Mouse (Mus musculus): ENCODE measurements around the gene Dusp9. TPM values are rescaled to one million over a fixed set of nuclear protein-coding genes. Genes with fewer than 3 reads are reported as not detected.
A peak's percentile ranks its signal among the peaks of the same experiment; 100 is the strongest.

Dusp9 gene
- polyA plus RNA-seq, 1 experiment, result 2.9 TPM

DNA sequence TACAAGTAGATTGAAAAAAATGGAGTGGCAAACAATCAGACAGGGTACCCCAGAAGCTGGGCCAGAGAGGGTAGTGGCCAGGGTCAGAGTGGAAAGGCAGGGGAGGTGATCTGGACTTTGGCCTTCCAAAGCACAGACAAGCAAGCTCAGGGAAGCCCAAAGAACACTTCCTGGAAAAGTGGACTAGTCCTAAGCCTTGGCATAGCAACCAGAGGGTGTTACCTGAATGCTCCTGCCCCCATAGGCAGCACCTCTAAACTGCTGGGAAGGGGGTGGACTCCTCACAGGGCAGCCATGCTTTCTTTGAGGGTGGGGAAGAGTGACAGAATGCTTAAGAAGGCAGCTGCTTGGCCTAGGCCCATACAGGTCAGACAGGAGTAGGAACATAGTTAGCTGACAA is 45.8 kb downstream of the Dusp9 start:
- Histone ChIP-seq H3ac (ENCODE audit: control insufficient read depth, insufficient read length) (no peak overlapping the region), H3K36me3 (ENCODE audit: control insufficient read depth, insufficient read depth) (peaks cover 13% of the 10 kb centered on the region), H3K4me3 (no peak overlapping the region), H3K4me2 (ENCODE audit: low read depth) (no peak overlapping the region), H3K27me3 (ENCODE audit: control insufficient read depth, insufficient read depth, insufficient read length) (no peaks in the 10 kb centered on the region), H3K79me2 (ENCODE audit: control insufficient read depth, insufficient read depth) (no peaks in the 10 kb centered on the region)
- TF ChIP-seq POLR2AphosphoS2 (IDR thresholded peaks at IDR 0.05; ENCODE audit: insufficient read length, low read depth), result no peak
- TF ChIP-seq MYOD1 (IDR thresholded peaks at IDR 0.05; ENCODE audit: control insufficient read depth in 1 of 3, insufficient read length in 2 of 3, low read depth in 2 of 3), result peak in 1 of 3 experiments; percentile 19
- TF ChIP-seq TCF3 (IDR thresholded peaks at IDR 0.05; ENCODE audit: insufficient read length, low read depth), result no peak

DNA sequence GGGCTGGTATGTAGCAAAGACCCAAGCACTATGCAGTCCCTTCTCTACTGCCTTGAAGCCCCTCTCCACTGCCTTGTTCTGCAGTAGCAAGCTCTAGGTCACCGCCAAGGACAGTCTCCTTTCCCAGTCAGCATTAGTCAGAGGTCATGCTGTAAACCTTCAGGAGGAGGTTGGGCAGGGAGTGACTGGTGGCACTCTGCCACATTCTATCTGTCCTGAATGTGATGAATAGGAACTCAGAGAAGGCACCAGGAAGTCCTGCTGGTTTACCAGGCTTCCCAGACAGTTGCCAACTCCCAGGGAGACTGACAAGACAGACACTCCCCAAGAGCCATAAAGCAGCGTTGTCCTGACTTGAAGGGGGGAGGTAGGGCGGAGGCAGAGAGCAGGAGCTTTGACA is 46.4 kb downstream of the Dusp9 start:
- peaks cover 13% of the 10 kb centered on the region for H3K36me3 ChIP-seq (ENCODE audit: control insufficient read depth, insufficient read depth)
- no peaks in the 10 kb centered on the region for H3K27me3 ChIP-seq (ENCODE audit: control insufficient read depth, insufficient read depth, insufficient read length)
- TF ChIP-seq USF1 (IDR thresholded peaks at IDR 0.05; ENCODE audit: low read depth) (no peak), CEBPB (IDR thresholded peaks at IDR 0.05; ENCODE audit: insufficient read depth, poor library complexity, severe bottlenecking) (no peak), SRF (IDR thresholded peaks at IDR 0.05; ENCODE audit: control insufficient read depth, insufficient read length, low read depth) (no peak), MYOD1 (IDR thresholded peaks at IDR 0.05; ENCODE audit: control insufficient read depth in 1 of 3, insufficient read length in 2 of 3, low read depth in 2 of 3) (no peak), TCF12 (IDR thresholded peaks at IDR 0.05; ENCODE audit: insufficient read depth, poor library complexity, severe bottlenecking) (no peak), TCF3 (IDR thresholded peaks at IDR 0.05; ENCODE audit: insufficient read length, low read depth) (no peak), MYOG (IDR thresholded peaks at IDR 0.05; ENCODE audit: control insufficient read depth in 1 of 3, insufficient read depth in 1 of 3, insufficient read length in 2 of 3, low read depth in 2 of 3) (no peak), REST (IDR thresholded peaks at IDR 0.05; ENCODE audit: insufficient read depth, insufficient read length) (no peak), MAX (IDR thresholded peaks at IDR 0.05; ENCODE audit: low read depth) (no peak), E2F4 (IDR thresholded peaks at IDR 0.05; ENCODE audit: insufficient read depth) (no peak), POLR2AphosphoS2 (IDR thresholded peaks at IDR 0.05; ENCODE audit: insufficient read length, low read depth) (no peak), POLR2A (IDR thresholded peaks at IDR 0.05; ENCODE audit: insufficient read length, low read depth) (no peak)
- no peak overlapping the region for H3ac ChIP-seq (ENCODE audit: control insufficient read depth, insufficient read length)
- no peak overlapping the region for H3K4me3 ChIP-seq
- no peaks in the 10 kb centered on the region for H3K79me2 ChIP-seq (ENCODE audit: control insufficient read depth, insufficient read depth)
- H3K4me2 ChIP-seq (ENCODE audit: low read depth), result no peak overlapping the region

DNA sequence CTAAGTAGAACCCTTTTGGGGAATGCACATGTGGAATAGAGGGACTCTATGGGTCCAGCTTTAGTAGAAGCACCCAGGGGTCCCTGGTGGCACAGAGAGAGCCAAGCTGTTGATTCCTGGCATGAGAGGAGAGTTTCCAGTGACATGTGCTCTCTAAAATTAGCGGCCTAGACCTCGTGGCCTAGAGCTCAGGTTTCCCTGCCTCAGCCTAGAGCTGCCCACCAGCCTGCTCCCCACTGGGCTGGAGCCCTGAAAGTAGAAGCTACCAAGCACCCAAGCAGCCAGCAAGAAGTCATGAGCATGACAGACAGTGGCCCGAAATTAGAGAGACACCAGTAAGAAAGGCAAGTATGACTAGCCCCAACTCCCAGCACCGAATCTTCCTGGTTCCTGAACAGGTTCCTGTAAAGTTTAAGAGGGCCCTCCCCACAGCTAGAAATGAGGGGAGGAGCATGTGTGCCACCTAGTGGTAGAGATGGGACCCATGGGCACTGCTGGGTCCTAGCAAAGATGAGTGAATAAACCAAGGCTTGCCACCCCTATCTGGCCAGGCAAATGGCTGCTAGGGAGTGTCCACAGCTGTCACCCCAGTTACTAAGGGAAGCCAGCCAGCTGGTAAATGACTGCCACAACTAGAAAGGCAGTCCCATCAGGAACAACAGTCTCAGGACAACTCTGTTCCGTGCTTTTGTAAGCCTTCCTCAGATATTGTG is 51.9 kb downstream of the Dusp9 start:
- Histone ChIP-seq H3K4me3 (no peak overlapping the region), H3ac (ENCODE audit: control insufficient read depth, insufficient read length) (no peak overlapping the region), H3K4me2 (ENCODE audit: low read depth) (peak overlapping the region; percentile 22), H3K79me2 (ENCODE audit: control insufficient read depth, insufficient read depth) (no peaks in the 10 kb centered on the region), H3K27me3 (ENCODE audit: control insufficient read depth, insufficient read depth, insufficient read length) (no peaks in the 10 kb centered on the region), H3K36me3 (ENCODE audit: control insufficient read depth, insufficient read depth) (peaks cover 8% of the 10 kb centered on the region)
- TF ChIP-seq MYOG (IDR thresholded peaks at IDR 0.05; ENCODE audit: control insufficient read depth in 1 of 3, insufficient read depth in 1 of 3, insufficient read length in 2 of 3, low read depth in 2 of 3) (peak; percentile 42 to 89 (median 79)), TCF3 (IDR thresholded peaks at IDR 0.05; ENCODE audit: insufficient read length, low read depth) (no peak), TCF12 (IDR thresholded peaks at IDR 0.05; ENCODE audit: insufficient read depth, poor library complexity, severe bottlenecking) (no peak), MYOD1 (IDR thresholded peaks at IDR 0.05; ENCODE audit: control insufficient read depth in 1 of 3, insufficient read length in 2 of 3, low read depth in 2 of 3) (peak; percentile 34 to 86 (median 39)), SRF (IDR thresholded peaks at IDR 0.05; ENCODE audit: control insufficient read depth, insufficient read length, low read depth) (no peak), MAX (IDR thresholded peaks at IDR 0.05; ENCODE audit: low read depth) (no peak), USF1 (IDR thresholded peaks at IDR 0.05; ENCODE audit: low read depth) (no peak)

Other genes with a start within 250 kb of the Dusp9 start
- not detected for gene Gm18336, start 240.7 kb upstream of the Dusp9 start, polyA plus RNA-seq (2012; fragmentation: generic; extraction: Trizol)
- gene Zfp92, start 228.3 kb upstream of the Dusp9 start, polyA plus RNA-seq (2012; fragmentation: generic; extraction: Trizol), result not detected
- gene Trex2, start 204.1 kb upstream of the Dusp9 start, polyA plus RNA-seq (2012; fragmentation: generic; extraction: Trizol), result not detected
- gene Haus7, start 180.4 kb upstream of the Dusp9 start, polyA plus RNA-seq (2012; fragmentation: generic; extraction: Trizol), result 32.6 TPM
- 1,139 TPM for gene Bgn, start 155.8 kb upstream of the Dusp9 start, polyA plus RNA-seq (2012; fragmentation: generic; extraction: Trizol)
- 0.07 TPM for gene Atp2b3, start 136.3 kb upstream of the Dusp9 start, polyA plus RNA-seq (2012; fragmentation: generic; extraction: Trizol)
- 0.11 TPM for gene Pnck, start 20.7 kb downstream of the Dusp9 start, polyA plus RNA-seq (2012; fragmentation: generic; extraction: Trizol)
- gene Slc6a8, start 33.7 kb downstream of the Dusp9 start, polyA plus RNA-seq (2012; fragmentation: generic; extraction: Trizol), result 56.3 TPM
- 255 TPM for gene Bcap31, start 76.8 kb downstream of the Dusp9 start, polyA plus RNA-seq (2012; fragmentation: generic; extraction: Trizol)
- 14.9 TPM for gene Abcd1, start 77.2 kb downstream of the Dusp9 start, polyA plus RNA-seq (2012; fragmentation: generic; extraction: Trizol)
- gene Plxnb3, start 117.7 kb downstream of the Dusp9 start, polyA plus RNA-seq (2012; fragmentation: generic; extraction: Trizol), result 0.66 TPM
- 16.9 TPM for gene Srpk3, start 135.0 kb downstream of the Dusp9 start, polyA plus RNA-seq (2012; fragmentation: generic; extraction: Trizol)
- gene Idh3g, start 147.5 kb downstream of the Dusp9 start, polyA plus RNA-seq (2012; fragmentation: generic; extraction: Trizol), result 238 TPM
- 224 TPM for gene Ssr4, start 147.6 kb downstream of the Dusp9 start, polyA plus RNA-seq (2012; fragmentation: generic; extraction: Trizol)
- 0.25 TPM for gene Pdzd4, start 185.6 kb downstream of the Dusp9 start, polyA plus RNA-seq (2012; fragmentation: generic; extraction: Trizol)